Mouse (Mus musculus) heart, adult 2 months (tissue): ENCODE data around the gene Map3k21.

Experiments used
- CTCF ChIP-seq: fragments of 200-600 bp; IDR thresholded peaks from 2 replicates; pipeline ENCODE4 v1.8.1; 2022; ENCODE audit warnings: antibody characterized with exemption, mild to moderate bottlenecking, moderate library complexity
- EP300 ChIP-seq: fragments of 200-500 bp; IDR thresholded peaks from 2 replicates; pipeline ENCODE4 v1.6.1; 2011; ENCODE audit warnings: low read depth, low read length, control low read depth; ENCODE audit not compliant: insufficient read depth

DNA sequence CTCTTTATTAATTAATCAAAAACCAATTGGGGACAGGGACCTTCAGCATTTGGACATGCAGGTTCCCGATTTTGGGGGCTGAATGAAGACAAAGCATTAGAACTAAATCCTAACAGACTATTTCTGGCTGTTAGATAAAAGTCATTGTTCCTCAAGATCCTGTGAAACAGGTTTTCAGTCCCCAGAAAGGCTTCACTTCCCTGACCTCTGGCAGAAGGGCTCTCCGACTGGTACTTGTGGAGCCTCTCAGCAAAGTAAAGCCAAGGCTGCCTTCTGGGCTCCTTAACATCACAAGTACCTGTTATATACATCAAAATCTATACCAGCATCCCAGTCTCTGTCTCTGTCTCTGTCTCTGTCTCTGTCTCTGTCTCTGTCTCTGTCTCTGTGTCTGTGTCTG is 4.9 kb upstream of the Map3k21 start:
- no peak for TF ChIP-seq EP300
- no peak for TF ChIP-seq CTCF
